Mouse (Mus musculus): Measurements from ENCODE around the gene Chic2. TPM values are rescaled to one million over a fixed set of nuclear protein-coding genes. Genes with fewer than 3 reads are reported as not detected.

The Chic2 gene
- polyA plus RNA-seq, 1 experiment from 2014 or later = 35.1 TPM

GRCm38 (mm10) chr5:75063177-75063576, 18.6 kb upstream of the Chic2 start:
- Histone ChIP-seq H3K36me3 (no peaks in the 10 kb centered on the region), H3K9ac (no peak overlapping the region), H3K9me3 (replicated peaks) (no peaks in the 10 kb centered on the region), H3K27ac (replicated peaks) (no peak overlapping the region), H3K4me1 (peaks cover 12% of the 10 kb centered on the region; the same call in 1 of the 2 replicates), H3K4me2 (replicated peaks) (no peak overlapping the region), H3K27me3 (peaks cover 12% of the 10 kb centered on the region), H3K4me3 (replicated peaks) (no peak overlapping the region)
- WGBS = 16% methylated on average over 4 of the region's 4 CpGs
- no peak for ATAC-seq (ENCODE audit: insufficient number of reproducible peaks, low FRiP score, low TSS enrichment, low read depth)

- Histone ChIP-seq H3K4me1 (no peaks in the 10 kb centered on the region), H3K4me2 (replicated peaks) (no peak overlapping the region), H3K27ac (replicated peaks) (no peak overlapping the region), H3K36me3 (no peaks in the 10 kb centered on the region), H3K4me3 (replicated peaks) (no peak overlapping the region), H3K9me3 (replicated peaks) (no peaks in the 10 kb centered on the region), H3K9ac (no peak overlapping the region), H3K27me3 (no peaks in the 10 kb centered on the region)
- ATAC-seq (ENCODE audit: insufficient number of reproducible peaks, low FRiP score, low TSS enrichment, low read depth) = no peak
- WGBS = 74% methylated on average over 4 of the region's 4 CpGs
Observed at GRCm38 (mm10) chr5:75051109-75051508, 6.5 kb upstream of the Chic2 start.

- Histone ChIP-seq H3K27me3 (no peaks in the 10 kb centered on the region), H3K4me2 (replicated peaks) (no peak overlapping the region), H3K9me3 (replicated peaks) (no peaks in the 10 kb centered on the region), H3K27ac (replicated peaks) (no peak overlapping the region), H3K4me1 (peaks cover 10% of the 10 kb centered on the region), H3K36me3 (0 out of 2 replicates have a peak, but pooled peaks cover under 1% of the 10 kb centered on the region), H3K4me3 (replicated peaks) (no peak overlapping the region), H3K9ac (no peak overlapping the region)
- WGBS = 55% methylated on average over 15 of the region's 15 CpGs
- ATAC-seq (ENCODE audit: insufficient number of reproducible peaks, low FRiP score, low TSS enrichment, low read depth) = no peak
Observed at GRCm38 (mm10) chr5:75046681-75047321, 2.2 kb upstream of the Chic2 start.

GRCm38 (mm10) chr5:75045371-75045770, 797 bp upstream of the Chic2 start:
- Histone ChIP-seq H3K4me2 (replicated peaks) (no peak overlapping the region), H3K9me3 (replicated peaks) (no peaks in the 10 kb centered on the region), H3K4me3 (replicated peaks) (no peak overlapping the region), H3K4me1 (peaks cover 10% of the 10 kb centered on the region), H3K36me3 (0 out of 2 replicates have a peak, but pooled peaks cover 4% of the 10 kb centered on the region), H3K9ac (no peak overlapping the region), H3K27me3 (no peaks in the 10 kb centered on the region), H3K27ac (replicated peaks) (no peak overlapping the region)
- 91% methylated on average over 7 of the region's 7 CpGs for WGBS
- no peak for ATAC-seq (ENCODE audit: insufficient number of reproducible peaks, low FRiP score, low TSS enrichment, low read depth)

GRCm38 (mm10) chr5:75043621-75044301, 813 bp downstream of the Chic2 start:
- ATAC-seq (ENCODE audit: insufficient number of reproducible peaks, low FRiP score, low TSS enrichment, low read depth) = peak; percentile 77
- Histone ChIP-seq H3K4me1 (peaks cover 10% of the 10 kb centered on the region), H3K9me3 (replicated peaks) (no peaks in the 10 kb centered on the region), H3K36me3 (0 out of 2 replicates have a peak, but pooled peaks cover 4% of the 10 kb centered on the region), H3K4me3 (replicated peaks) (peak overlapping the region; percentile 93), H3K27ac (replicated peaks) (peak overlapping the region; percentile 91), H3K4me2 (replicated peaks) (peak overlapping the region; percentile 63), H3K9ac (peak overlapping the region; percentile 99), H3K27me3 (no peaks in the 10 kb centered on the region)
- WGBS = under 1% methylated on average over 33 of the region's 36 CpGs

- H3K36me3 ChIP-seq = 0 out of 2 replicates have a peak, but pooled peaks cover 4% of the 10 kb centered on the region
- WGBS = 44% methylated on average over 9 of the region's 9 CpGs
- no peak overlapping the region for H3K27ac ChIP-seq (replicated peaks)
- peak overlapping the region; percentile 99; the same call in 1 of the 2 replicates for H3K9ac ChIP-seq
- ATAC-seq (ENCODE audit: insufficient number of reproducible peaks, low FRiP score, low TSS enrichment, low read depth) = no peak
- H3K27me3 ChIP-seq = no peaks in the 10 kb centered on the region
- peaks cover 10% of the 10 kb centered on the region for H3K4me1 ChIP-seq
- peak overlapping the region; percentile 63 for H3K4me2 ChIP-seq (replicated peaks)
- H3K4me3 ChIP-seq (replicated peaks) = peak overlapping the region; percentile 93
- no peaks in the 10 kb centered on the region for H3K9me3 ChIP-seq (replicated peaks)
Observed at GRCm38 (mm10) chr5:75043011-75043445, 1.5 kb downstream of the Chic2 start.

- H3K9me3 ChIP-seq (replicated peaks) = no peaks in the 10 kb centered on the region
- no peak overlapping the region for H3K4me3 ChIP-seq (replicated peaks)
- no peak overlapping the region for H3K4me2 ChIP-seq (replicated peaks)
- 0 out of 2 replicates have a peak, but pooled peaks cover 4% of the 10 kb centered on the region for H3K36me3 ChIP-seq
- 79% methylated on average over 1 of the region's 1 CpGs for WGBS
- peaks cover 10% of the 10 kb centered on the region for H3K4me1 ChIP-seq
- no peaks in the 10 kb centered on the region for H3K27me3 ChIP-seq
- no peak overlapping the region for H3K9ac ChIP-seq
- H3K27ac ChIP-seq (replicated peaks) = no peak overlapping the region
- no peak for ATAC-seq (ENCODE audit: insufficient number of reproducible peaks, low FRiP score, low TSS enrichment, low read depth)
Observed at GRCm38 (mm10) chr5:75039307-75039706, 5.3 kb downstream of the Chic2 start.

GRCm38 (mm10) chr5:75035475-75035874, 9.1 kb downstream of the Chic2 start:
- no peak for ATAC-seq (ENCODE audit: insufficient number of reproducible peaks, low FRiP score, low TSS enrichment, low read depth)
- Histone ChIP-seq H3K27ac (replicated peaks) (no peak overlapping the region), H3K4me2 (replicated peaks) (no peak overlapping the region), H3K36me3 (no peaks in the 10 kb centered on the region), H3K9ac (no peak overlapping the region), H3K27me3 (no peaks in the 10 kb centered on the region), H3K9me3 (replicated peaks) (no peaks in the 10 kb centered on the region), H3K4me3 (replicated peaks) (no peak overlapping the region), H3K4me1 (peaks cover 17% of the 10 kb centered on the region)
- 86% methylated on average over 3 of the region's 3 CpGs for WGBS

- no peak overlapping the region for H3K4me3 ChIP-seq (replicated peaks)
- ATAC-seq (ENCODE audit: insufficient number of reproducible peaks, low FRiP score, low TSS enrichment, low read depth) = no peak
- no peaks in the 10 kb centered on the region for H3K4me1 ChIP-seq
- H3K4me2 ChIP-seq (replicated peaks) = no peak overlapping the region
- H3K36me3 ChIP-seq = no peaks in the 10 kb centered on the region
- H3K9ac ChIP-seq = no peak overlapping the region
- H3K27ac ChIP-seq (replicated peaks) = no peak overlapping the region
- 74% methylated on average over 1 of the region's 1 CpGs for WGBS
- H3K27me3 ChIP-seq = no peaks in the 10 kb centered on the region
- no peaks in the 10 kb centered on the region for H3K9me3 ChIP-seq (replicated peaks)
Observed at GRCm38 (mm10) chr5:75014768-75015167, 29.8 kb downstream of the Chic2 start.

GRCm38 (mm10) chr5:75012771-75013421, 31.7 kb downstream of the Chic2 start:
- WGBS = 66% methylated on average over 8 of the region's 8 CpGs
- ATAC-seq (ENCODE audit: insufficient number of reproducible peaks, low FRiP score, low TSS enrichment, low read depth) = no peak
- Histone ChIP-seq H3K9ac (no peak overlapping the region), H3K4me3 (replicated peaks) (no peak overlapping the region), H3K4me2 (replicated peaks) (no peak overlapping the region), H3K9me3 (replicated peaks) (no peaks in the 10 kb centered on the region), H3K27ac (replicated peaks) (no peak overlapping the region), H3K4me1 (no peaks in the 10 kb centered on the region), H3K27me3 (no peaks in the 10 kb centered on the region), H3K36me3 (peaks cover 4% of the 10 kb centered on the region; the same call in 1 of the 2 replicates)

- Histone ChIP-seq H3K27me3 (no peaks in the 10 kb centered on the region), H3K9me3 (replicated peaks) (no peaks in the 10 kb centered on the region), H3K27ac (replicated peaks) (no peak overlapping the region), H3K4me1 (no peaks in the 10 kb centered on the region), H3K9ac (no peak overlapping the region), H3K4me3 (replicated peaks) (no peak overlapping the region), H3K36me3 (peaks cover 8% of the 10 kb centered on the region; the same call in 1 of the 2 replicates), H3K4me2 (replicated peaks) (no peak overlapping the region)
- WGBS = 68% methylated on average over 4 of the region's 4 CpGs
- ATAC-seq (ENCODE audit: insufficient number of reproducible peaks, low FRiP score, low TSS enrichment, low read depth) = no peak
Observed at GRCm38 (mm10) chr5:75011985-75012738, 32.4 kb downstream of the Chic2 start.

Data from embryonic facial prominence, embryonic 15.5 days (tissue).